Mouse (Mus musculus) megakaryocyte, embryonic 14.5 days (primary cell): ENCODE results near the gene Gng12. TPM values are rescaled to one million over a fixed set of nuclear protein-coding genes. Genes with fewer than 3 reads are reported as not detected.

Source experiments
- H3K27me3 ChIP-seq: replicated peaks from 2 replicates; pipeline ENCODE3; 2012; ENCODE audit warnings: inconsistent platforms
- H3K36me3 ChIP-seq: replicated peaks from 2 replicates; pipeline ENCODE3; 2012; ENCODE audit warnings: low read length, inconsistent platforms, mixed read lengths
- H3K4me1 ChIP-seq: 2 replicates; pipeline ENCODE4 v1.6.1; 2012; ENCODE audit warnings: inconsistent platforms
- H3K4me3 ChIP-seq: replicated peaks from 2 replicates; pipeline ENCODE3; 2012; ENCODE audit warnings: moderate library complexity, mild to moderate bottlenecking, inconsistent platforms
- H3K9me3 ChIP-seq: 2 replicates; pipeline ENCODE4 v1.6.1; 2012; ENCODE audit warnings: inconsistent platforms
- FLI1 ChIP-seq: IDR thresholded peaks from 2 replicates; pipeline ENCODE4 v1.6.1; 2012; ENCODE audit warnings: low read length, inconsistent platforms, mixed read lengths
- GATA1 ChIP-seq: IDR thresholded peaks from 3 replicates; pipeline ENCODE4 v1.6.1; 2012; ENCODE audit warnings: mixed read lengths, low read length, inconsistent platforms, borderline replicate concordance
- polyA plus RNA-seq: library from polyadenylated mRNA; stranded (reverse); fragments of >175 nt; gene quantifications from 2 replicates; pipeline ENCODE4 v1.2.3, GENCODE M21; 2012; ENCODE audit warnings: low replicate concordance; ENCODE audit not compliant: insufficient read depth

The Gng12 gene
- polyA plus RNA-seq, 1 experiment = 24.2 TPM

- Histone ChIP-seq H3K36me3 (peaks cover 6% of the 10 kb centered on the region), H3K27me3 (no peaks in the 10 kb centered on the region), H3K9me3 (no peaks in the 10 kb centered on the region), H3K4me3 (no peak overlapping the region), H3K4me1 (peaks cover 87% of the 10 kb centered on the region)
- TF ChIP-seq GATA1 (no peak), FLI1 (no peak)
These were observed 89.9 kb downstream of the Gng12 start for GRCm38 (mm10) chr6:66986063-66986462.

- no peaks in the 10 kb centered on the region for H3K9me3 ChIP-seq
- H3K27me3 ChIP-seq = no peaks in the 10 kb centered on the region
- H3K36me3 ChIP-seq = peaks cover 8% of the 10 kb centered on the region
- peaks cover 89% of the 10 kb centered on the region for H3K4me1 ChIP-seq
- H3K4me3 ChIP-seq = peak overlapping the region; percentile 57
- no peak for TF ChIP-seq GATA1
- no peak for TF ChIP-seq FLI1
These were observed 91.4 kb downstream of the Gng12 start for GRCm38 (mm10) chr6:66987643-66988042.

GRCm38 (mm10) chr6:66988363-66988762, 92.2 kb downstream of the Gng12 start:
- H3K9me3 ChIP-seq = no peaks in the 10 kb centered on the region
- H3K27me3 ChIP-seq = no peaks in the 10 kb centered on the region
- peaks cover 11% of the 10 kb centered on the region for H3K36me3 ChIP-seq
- no peak overlapping the region for H3K4me3 ChIP-seq
- peaks cover 91% of the 10 kb centered on the region for H3K4me1 ChIP-seq
- TF ChIP-seq GATA1 (no peak), FLI1 (no peak)

- Histone ChIP-seq H3K4me1 (peaks cover 87% of the 10 kb centered on the region), H3K4me3 (no peak overlapping the region), H3K9me3 (no peaks in the 10 kb centered on the region), H3K36me3 (peaks cover 11% of the 10 kb centered on the region), H3K27me3 (no peaks in the 10 kb centered on the region)
- TF ChIP-seq FLI1 (no peak), GATA1 (no peak)
These were observed 92.8 kb downstream of the Gng12 start for GRCm38 (mm10) chr6:66989037-66989436.

GRCm38 (mm10) chr6:66989518-66989917, 93.3 kb downstream of the Gng12 start:
- Histone ChIP-seq H3K27me3 (no peaks in the 10 kb centered on the region), H3K4me1 (peaks cover 87% of the 10 kb centered on the region), H3K9me3 (no peaks in the 10 kb centered on the region), H3K4me3 (peak overlapping the region; percentile 57), H3K36me3 (peaks cover 15% of the 10 kb centered on the region)
- TF ChIP-seq FLI1 = no peak
- TF ChIP-seq GATA1 = no peak

- Histone ChIP-seq H3K4me1 (peaks cover 87% of the 10 kb centered on the region), H3K36me3 (peaks cover 18% of the 10 kb centered on the region), H3K9me3 (no peaks in the 10 kb centered on the region), H3K27me3 (no peaks in the 10 kb centered on the region), H3K4me3 (no peak overlapping the region)
- TF ChIP-seq GATA1 (no peak), FLI1 (no peak)
These were observed 96.0 kb downstream of the Gng12 start for GRCm38 (mm10) chr6:66992232-66992631.

- Histone ChIP-seq H3K4me1 (peaks cover 87% of the 10 kb centered on the region), H3K36me3 (peaks cover 18% of the 10 kb centered on the region), H3K9me3 (no peaks in the 10 kb centered on the region), H3K4me3 (no peak overlapping the region), H3K27me3 (no peaks in the 10 kb centered on the region)
- TF ChIP-seq FLI1 (no peak), GATA1 (no peak)
These were observed 96.6 kb downstream of the Gng12 start for GRCm38 (mm10) chr6:66992786-66993185.

GRCm38 (mm10) chr6:66994981-66995380, 98.8 kb downstream of the Gng12 start:
- TF ChIP-seq FLI1 (no peak), GATA1 (no peak)
- H3K36me3 ChIP-seq = peaks cover 14% of the 10 kb centered on the region
- H3K9me3 ChIP-seq = no peaks in the 10 kb centered on the region
- H3K4me1 ChIP-seq = peaks cover 85% of the 10 kb centered on the region
- H3K27me3 ChIP-seq = no peaks in the 10 kb centered on the region
- H3K4me3 ChIP-seq = no peak overlapping the region

GRCm38 (mm10) chr6:66995825-66996224, 99.6 kb downstream of the Gng12 start:
- H3K36me3 ChIP-seq = peaks cover 14% of the 10 kb centered on the region
- H3K9me3 ChIP-seq = no peaks in the 10 kb centered on the region
- TF ChIP-seq GATA1 (no peak), FLI1 (no peak)
- no peak overlapping the region for H3K4me3 ChIP-seq
- peaks cover 84% of the 10 kb centered on the region for H3K4me1 ChIP-seq
- no peaks in the 10 kb centered on the region for H3K27me3 ChIP-seq

GRCm38 (mm10) chr6:66996257-66996656, 100.1 kb downstream of the Gng12 start:
- Histone ChIP-seq H3K4me3 (no peak overlapping the region), H3K9me3 (no peaks in the 10 kb centered on the region), H3K27me3 (no peaks in the 10 kb centered on the region), H3K4me1 (peaks cover 81% of the 10 kb centered on the region), H3K36me3 (peaks cover 14% of the 10 kb centered on the region)
- TF ChIP-seq GATA1 = no peak
- no peak for TF ChIP-seq FLI1

- no peaks in the 10 kb centered on the region for H3K9me3 ChIP-seq
- peaks cover 60% of the 10 kb centered on the region for H3K4me1 ChIP-seq
- no peaks in the 10 kb centered on the region for H3K27me3 ChIP-seq
- peaks cover 6% of the 10 kb centered on the region for H3K36me3 ChIP-seq
- H3K4me3 ChIP-seq = no peak overlapping the region
- no peak for TF ChIP-seq FLI1
- TF ChIP-seq GATA1 = no peak
These were observed 102.4 kb downstream of the Gng12 start for GRCm38 (mm10) chr6:66998645-66999044.
